Mouse (Mus musculus): ENCODE measurements around the gene Pramel5.
"Not testable (repeated sequence)": the region's sequence is repeated elsewhere in the genome, so short reads cannot be mapped to it uniquely, and the experiment has no call there.

Pramel5 gene

GRCm38 (mm10) chr4:144280388-144280787, at the start of gene Pramel5:
Gene Pramel5 (minus strand): TSS chr4:144280488.
- DNase-seq (ENCODE audit: extremely low spot score, low spot score), result not testable (repeated sequence)

- not testable (repeated sequence) for DNase-seq (ENCODE audit: extremely low spot score, low spot score)
Measured at GRCm38 (mm10) chr4:144329949-144330348, 49.7 kb upstream of the Pramel5 start, which contains the start of gene Gm13128. Gene Gm13128 (plus strand): TSS chr4:144330249.

- DNase-seq (ENCODE audit: extremely low spot score, low spot score), result not testable (repeated sequence)
Measured at GRCm38 (mm10) chr4:144312666-144313460, 32.6 kb upstream of the Pramel5 start.

- DNase-seq (ENCODE audit: extremely low spot score, low spot score), result not testable (repeated sequence)
Measured at GRCm38 (mm10) chr4:144299414-144299813, 19.1 kb upstream of the Pramel5 start.

GRCm38 (mm10) chr4:144254768-144255167, 25.5 kb downstream of the Pramel5 start:
- not testable (repeated sequence) for DNase-seq (ENCODE audit: extremely low spot score, low spot score)
